Mouse (Mus musculus) ES-E14 (cell line): ENCODE measurements at regions not wholly inside any gene's neighbourhood (a gene's known extent, or its start where the extent isn't known, plus 50 kb on each side); places are given as distances from the start of the nearest gene placed in this dataset.

Source experiments
- DNase-seq: peaks from one replicate; pipeline ENCODE4 v3.0.0-alpha.2; 2013; ENCODE audit warnings: low read depth, low spot score
- H3K27ac ChIP-seq: 2 replicates; pipeline ENCODE4 v1.5.1; 2012; ENCODE audit warnings: low read depth, mild to moderate bottlenecking, low read length, moderate library complexity, mixed read lengths; ENCODE audit not compliant: poor library complexity, insufficient read depth, severe bottlenecking
- H3K36me3 ChIP-seq: 2 replicates; pipeline ENCODE4 v1.6.1; 2012; ENCODE audit warnings: mild to moderate bottlenecking, low read length, moderate library complexity, mixed read lengths; ENCODE audit not compliant: control insufficient read depth, poor library complexity, insufficient read depth, severe bottlenecking
- H3K4me1 ChIP-seq, 2 experiments: fragments of 150-350 bp in 1 of 2; sonication (generic) in 1 of 2; 2 replicates each; pipeline ENCODE4 v1.6.1; 2012; ENCODE audit warnings: low read length in 2 of 2, mild to moderate bottlenecking in 1 of 2, mixed read lengths in 1 of 2; ENCODE audit not compliant: control insufficient read depth in 2 of 2, insufficient read depth in 2 of 2, poor library complexity in 1 of 2
- H3K4me3 ChIP-seq, 2 experiments: fragments of 150-350 bp in 1 of 2; sonication (generic) in 1 of 2; 2 replicates each; pipeline ENCODE4 v1.5.1; 2012; ENCODE audit warnings: low read length in 2 of 2, low read depth in 1 of 2, mild to moderate bottlenecking in 1 of 2, mixed read lengths in 1 of 2; ENCODE audit not compliant: insufficient read depth in 1 of 2, poor library complexity in 1 of 2, severe bottlenecking in 1 of 2
- H3K9ac ChIP-seq: 2 replicates; pipeline ENCODE4 v1.6.1; 2012; ENCODE audit warnings: low read depth, mild to moderate bottlenecking, low read length, mixed read lengths; ENCODE audit not compliant: poor library complexity, insufficient read depth, severe bottlenecking
- H3K9me3 ChIP-seq: fragments of 150-350 bp; sonication (generic); 2 replicates; pipeline ENCODE4 v1.6.1; 2012; ENCODE audit warnings: low read depth, mild to moderate bottlenecking, low read length; ENCODE audit not compliant: control insufficient read depth, insufficient read depth
- CHD2 ChIP-seq: IDR thresholded peaks from 2 replicates; pipeline ENCODE4 v1.6.1; 2014; ENCODE audit warnings: mild to moderate bottlenecking, low read depth, low read length, inconsistent platforms
- HCFC1 ChIP-seq: IDR thresholded peaks from 2 replicates; pipeline ENCODE4 v1.6.1; 2012; ENCODE audit warnings: low read length, inconsistent platforms, borderline replicate concordance; ENCODE audit not compliant: insufficient read depth
- MAFK ChIP-seq: IDR thresholded peaks from 2 replicates; pipeline ENCODE4 v1.6.1; 2014; ENCODE audit warnings: mild to moderate bottlenecking, low read depth, low read length, inconsistent platforms; ENCODE audit not compliant: insufficient read depth
- ZC3H11A ChIP-seq: IDR thresholded peaks from 2 replicates; pipeline ENCODE4 v1.6.1; 2012; ENCODE audit warnings: low read depth, mild to moderate bottlenecking, inconsistent platforms, low read length, borderline replicate concordance
- ZNF384 ChIP-seq: IDR thresholded peaks from 2 replicates; pipeline ENCODE4 v1.6.1; 2012; ENCODE audit warnings: low read depth, low read length, inconsistent platforms
- in situ Hi-C, 2 experiments: fragments of 600-800 bp; cut with MboI; formaldehyde crosslinking; loops; one replicate each; pipeline ENCODE4 v1.15.1; 2025; ENCODE audit warnings: low sequenced_read_pairs in 2 of 2, inconsistent platforms in 1 of 2; ENCODE audit not compliant: unreplicated experiment in 2 of 2

DNA sequence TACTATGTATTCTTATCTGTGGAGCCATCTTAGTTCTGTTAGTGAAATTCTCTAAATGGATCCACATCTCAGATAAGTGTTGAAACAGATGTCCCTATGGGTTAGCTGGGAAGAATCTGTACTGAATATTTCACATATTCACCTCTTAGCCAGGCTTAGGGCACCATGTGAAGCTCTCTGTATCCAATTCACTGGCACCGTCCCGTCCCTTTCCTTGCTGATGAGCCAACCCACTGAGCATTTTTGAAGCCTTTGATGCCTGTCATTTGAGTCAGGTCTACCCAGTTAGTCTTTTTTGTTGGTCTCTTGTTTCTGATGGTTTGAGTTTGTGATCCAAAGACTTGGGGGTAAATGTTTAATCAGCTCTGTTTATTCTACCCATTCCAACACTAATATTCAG, 88.9 kb upstream of the Bmper start:
- no peak for DNase-seq
- Histone ChIP-seq H3K27ac (no peak overlapping the region), H3K36me3 (no peaks in the 10 kb centered on the region), H3K9ac (no peak overlapping the region), H3K4me3 (no peak overlapping the region), H3K9me3 (no peaks in the 10 kb centered on the region), H3K4me1 (no peaks in the 10 kb centered on the region)
- in situ Hi-C loops = no loop called here
- no peak for TF ChIP-seq ZNF384
- TF ChIP-seq HCFC1 = no peak
- TF ChIP-seq CHD2 = no peak
- no peak for TF ChIP-seq MAFK
- no peak for TF ChIP-seq ZC3H11A

DNA sequence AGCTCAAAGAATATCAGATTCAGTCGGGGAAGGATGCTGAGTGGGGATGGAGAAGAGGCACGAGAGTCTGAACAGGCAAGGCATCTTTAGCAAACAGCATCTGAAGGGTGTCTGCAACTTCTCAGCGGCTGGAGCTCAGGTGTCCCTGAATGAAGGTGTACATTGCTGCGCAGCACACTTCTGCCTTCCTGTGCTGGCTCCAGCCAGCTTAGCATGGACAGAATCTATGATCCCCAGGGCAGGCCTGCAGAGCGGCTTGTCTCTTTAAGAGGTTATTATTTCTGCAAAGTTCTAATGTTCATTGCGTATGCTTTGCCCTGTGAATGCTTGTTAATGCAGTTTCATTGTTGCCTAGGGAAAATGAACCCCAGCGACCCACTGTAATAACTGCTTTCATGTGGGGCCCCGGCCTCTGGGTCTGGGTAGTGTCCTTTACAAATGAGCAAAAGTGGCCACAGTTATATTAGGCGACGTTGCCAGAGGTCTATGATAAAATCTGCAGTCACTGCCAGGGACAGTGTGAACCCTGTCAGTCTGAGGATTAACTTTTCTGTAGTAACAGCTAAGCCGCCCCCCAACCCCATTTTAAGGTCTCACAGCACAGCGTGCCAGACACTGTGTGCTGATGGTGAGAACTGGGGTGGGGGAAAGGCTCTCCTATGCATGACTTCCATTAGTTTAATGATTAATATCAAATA, 88.3 kb upstream of the Bmper start:
- TF ChIP-seq ZC3H11A (no peak), MAFK (no peak), HCFC1 (no peak), CHD2 (no peak), ZNF384 (no peak)
- no peak overlapping the region for H3K9ac ChIP-seq
- no peak for DNase-seq
- H3K36me3 ChIP-seq = no peaks in the 10 kb centered on the region
- H3K4me3 ChIP-seq = no peak overlapping the region
- no peaks in the 10 kb centered on the region for H3K4me1 ChIP-seq
- H3K27ac ChIP-seq = no peak overlapping the region
- no peaks in the 10 kb centered on the region for H3K9me3 ChIP-seq
- in situ Hi-C loops = no loop called here

DNA sequence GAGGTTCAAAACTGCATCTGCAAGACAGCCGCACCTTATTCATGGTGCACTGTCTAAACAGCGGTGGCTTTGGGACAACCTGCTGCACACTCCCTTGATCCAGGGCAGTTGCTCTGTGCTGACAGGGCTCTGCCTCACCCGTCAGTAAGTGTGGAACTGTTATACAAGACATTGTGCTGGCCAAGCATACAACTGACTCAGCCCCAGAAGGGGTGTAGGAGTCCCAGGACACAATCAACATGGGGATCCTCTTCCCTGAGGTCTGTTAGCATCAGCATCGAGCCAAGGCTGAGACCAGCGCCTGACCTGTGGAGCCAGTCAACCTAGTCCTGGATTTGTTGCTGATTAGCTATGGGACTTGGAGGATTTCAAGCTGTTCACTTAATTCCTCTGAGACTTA, 86.4 kb upstream of the Bmper start:
- no peak overlapping the region for H3K9ac ChIP-seq
- H3K4me1 ChIP-seq = no peaks in the 10 kb centered on the region
- no peak overlapping the region for H3K4me3 ChIP-seq
- H3K36me3 ChIP-seq = no peaks in the 10 kb centered on the region
- H3K27ac ChIP-seq = no peak overlapping the region
- TF ChIP-seq ZNF384 (no peak), MAFK (no peak), CHD2 (no peak), ZC3H11A (no peak), HCFC1 (no peak)
- no peak for DNase-seq
- in situ Hi-C loops = no loop called here
- H3K9me3 ChIP-seq = no peaks in the 10 kb centered on the region

DNA sequence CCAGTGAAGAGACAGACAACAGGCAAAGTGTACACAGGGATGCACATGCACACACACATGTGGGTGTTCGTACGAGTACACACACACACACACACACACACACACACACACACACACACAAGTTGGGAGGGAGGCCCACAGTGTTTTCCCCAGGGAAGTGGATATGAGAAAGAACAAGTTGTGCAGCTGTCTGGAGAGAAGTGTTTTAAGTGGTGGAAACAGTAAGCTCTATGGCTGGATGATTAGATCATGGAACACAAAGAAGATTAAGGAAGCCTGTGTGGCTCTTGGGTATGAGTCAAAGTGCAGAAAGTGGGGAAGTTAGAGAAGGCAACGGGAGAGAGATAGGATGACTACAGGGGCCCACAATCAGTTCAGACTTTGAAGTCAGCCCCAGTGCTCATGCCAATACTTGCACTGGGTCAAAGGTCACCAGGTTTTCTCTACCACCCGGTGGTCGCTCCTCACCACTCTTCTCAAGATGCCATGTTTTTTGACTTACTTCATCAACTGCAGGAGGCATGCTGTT, 85.1 kb upstream of the Bmper start:
- DNase-seq = no peak
- H3K9ac ChIP-seq = no peak overlapping the region
- TF ChIP-seq MAFK (no peak), ZNF384 (no peak), HCFC1 (no peak), CHD2 (no peak), ZC3H11A (no peak)
- in situ Hi-C loops = no loop called here
- no peaks in the 10 kb centered on the region for H3K9me3 ChIP-seq
- no peak overlapping the region for H3K27ac ChIP-seq
- no peaks in the 10 kb centered on the region for H3K4me1 ChIP-seq
- H3K36me3 ChIP-seq = no peaks in the 10 kb centered on the region
- H3K4me3 ChIP-seq = no peak overlapping the region
